Mouse (Mus musculus) gastrocnemius, adult 2 months (tissue): ENCODE measurements around the gene Trem1. TPM values are rescaled to one million over a fixed set of nuclear protein-coding genes. Genes with fewer than 3 reads are reported as not detected.

ENCODE experiments used
- DNase-seq: peaks from one replicate; pipeline ENCODE4 v3.0.0; 2022
- H3K27ac ChIP-seq: fragments of 200-600 bp; 2 replicates; pipeline ENCODE4 v1.8.1; 2022; ENCODE audit warnings: mild to moderate bottlenecking
- H3K4me3 ChIP-seq: fragments of 200-600 bp; 2 replicates; pipeline ENCODE4 v1.8.1; 2022; ENCODE audit warnings: mild to moderate bottlenecking, moderate library complexity
- CTCF ChIP-seq: fragments of 200-600 bp; IDR thresholded peaks from 2 replicates; pipeline ENCODE4 v1.8.1; 2022; ENCODE audit warnings: antibody characterized with exemption, mild to moderate bottlenecking, moderate library complexity
- intact Hi-C: fragments of 180-260 bp; cut with DNase I; formaldehyde crosslinking; loops from one replicate; pipeline ENCODE4 v1.15.1; 2025
- total RNA-seq, 2 experiments: library from RNA; stranded (reverse); gene quantifications; 2 replicates each; pipeline ENCODE4 v1.2.3; 2021

The Trem1 gene
- total RNA-seq, 2 experiments from 2014 or later: not detected

- no peak for DNase-seq
- no peak for TF ChIP-seq CTCF
- no peak overlapping the region for H3K27ac ChIP-seq
- intact Hi-C loops: no loop called here
- H3K4me3 ChIP-seq: no peak overlapping the region
Measured at GRCm38 (mm10) chr17:48249039-48249438, 16.5 kb downstream of the Trem1 start.

GRCm38 (mm10) chr17:48249501-48249900 is 16.9 kb downstream of the Trem1 start:
- TF ChIP-seq CTCF: no peak
- no peak for DNase-seq
- H3K27ac ChIP-seq: no peak overlapping the region
- intact Hi-C loops: no loop called here
- no peak overlapping the region for H3K4me3 ChIP-seq

- H3K27ac ChIP-seq: no peak overlapping the region
- TF ChIP-seq CTCF: no peak
Measured at GRCm38 (mm10) chr17:48250631-48251030, 18.1 kb downstream of the Trem1 start.

GRCm38 (mm10) chr17:48256575-48256974 is 24.0 kb downstream of the Trem1 start:
- no peak for TF ChIP-seq CTCF
- H3K27ac ChIP-seq: no peak overlapping the region
- H3K4me3 ChIP-seq: no peak overlapping the region
- intact Hi-C loops: no loop called here
- no peak for DNase-seq

More at GRCm38 (mm10) chr17:48250631-48251030, 18.1 kb downstream of the Trem1 start:
- intact Hi-C loops: no loop called here
- no peak overlapping the region for H3K4me3 ChIP-seq
- no peak for DNase-seq

- DNase-seq: no peak
Measured at GRCm38 (mm10) chr17:48261868-48262267, 29.3 kb downstream of the Trem1 start.

GRCm38 (mm10) chr17:48263741-48264362 is 31.3 kb downstream of the Trem1 start, which contains the start of gene Treml4:
Treml4 (plus strand) TSS chr17:48264295.
- intact Hi-C loops: no loop called here
- no peak for DNase-seq
- no peak for TF ChIP-seq CTCF
- Histone ChIP-seq H3K27ac (no peak within 1 kb of the TSS), H3K4me3 (no peak within 1 kb of the TSS)

More at GRCm38 (mm10) chr17:48261868-48262267, 29.3 kb downstream of the Trem1 start:
- no peak overlapping the region for H3K4me3 ChIP-seq
- no peak overlapping the region for H3K27ac ChIP-seq
- TF ChIP-seq CTCF: no peak
- intact Hi-C loops: no loop called here

GRCm38 (mm10) chr17:48264662-48265061 is 32.1 kb downstream of the Trem1 start:
- H3K27ac ChIP-seq: no peak overlapping the region
- TF ChIP-seq CTCF: no peak
- no peak for DNase-seq
- no peak overlapping the region for H3K4me3 ChIP-seq
- intact Hi-C loops: no loop called here

- no peak for DNase-seq
- intact Hi-C loops: no loop called here
- TF ChIP-seq CTCF: no peak
- Histone ChIP-seq H3K27ac (no peak overlapping the region), H3K4me3 (no peak overlapping the region)
Measured at GRCm38 (mm10) chr17:48266138-48266537, 33.6 kb downstream of the Trem1 start.

- no peak overlapping the region for H3K4me3 ChIP-seq
- TF ChIP-seq CTCF: no peak
- intact Hi-C loops: no loop called here
- H3K27ac ChIP-seq: no peak overlapping the region
- no peak for DNase-seq
Measured at GRCm38 (mm10) chr17:48266610-48267304, 34.2 kb downstream of the Trem1 start.

GRCm38 (mm10) chr17:48267591-48267990 is 35.0 kb downstream of the Trem1 start:
- no peak for DNase-seq
- no peak for TF ChIP-seq CTCF
- intact Hi-C loops: no loop called here
- no peak overlapping the region for H3K4me3 ChIP-seq
- no peak overlapping the region for H3K27ac ChIP-seq

GRCm38 (mm10) chr17:48268276-48268675 is 35.7 kb downstream of the Trem1 start:
- no peak for DNase-seq
- no peak overlapping the region for H3K4me3 ChIP-seq
- intact Hi-C loops: no loop called here
- TF ChIP-seq CTCF: no peak
- H3K27ac ChIP-seq: no peak overlapping the region

- Histone ChIP-seq H3K4me3 (no peak overlapping the region), H3K27ac (no peak overlapping the region)
- intact Hi-C loops: no loop called here
- TF ChIP-seq CTCF: no peak
- DNase-seq: no peak
Measured at GRCm38 (mm10) chr17:48269833-48270232, 37.3 kb downstream of the Trem1 start.

- intact Hi-C loops: no loop called here
- no peak for TF ChIP-seq CTCF
- no peak overlapping the region for H3K4me3 ChIP-seq
- no peak overlapping the region for H3K27ac ChIP-seq
- DNase-seq: no peak
Measured at GRCm38 (mm10) chr17:48272158-48272557, 39.6 kb downstream of the Trem1 start.

GRCm38 (mm10) chr17:48272598-48272997 is 40.0 kb downstream of the Trem1 start:
- intact Hi-C loops: no loop called here
- Histone ChIP-seq H3K4me3 (no peak overlapping the region), H3K27ac (no peak overlapping the region)
- no peak for DNase-seq
- no peak for TF ChIP-seq CTCF
